Mouse (Mus musculus) liver, embryonic 14.5 days (tissue): ENCODE results near the gene 4933427D14Rik.

Experiments used
- CTCF ChIP-seq: IDR thresholded peaks from 2 replicates; pipeline ENCODE4 v1.5.1; 2016; ENCODE audit warnings: antibody characterized with exemption, low read depth, control low read depth
- EP300 ChIP-seq: IDR thresholded peaks from 2 replicates; pipeline ENCODE4 v1.6.1; 2016; ENCODE audit warnings: antibody characterized with exemption, low read depth

- TF ChIP-seq CTCF (no peak), EP300 (no peak)
Measured at GRCm38 (mm10) chr11:72194259-72194658, 13.0 kb downstream of the 4933427D14Rik start.
